Mouse (Mus musculus) brain, adult 2 months (tissue): Measurements from ENCODE around the gene Hamp.
"Not testable (repeated sequence)": the region's sequence is repeated elsewhere in the genome, so short reads cannot be mapped to it uniquely, and the experiment has no call there.

ENCODE experiments used
- DNase-seq: peaks from one replicate; pipeline ENCODE4 v3.0.0; 2011; ENCODE audit warnings: low read depth, low spot score

Gene Hamp

GRCm38 (mm10) chr7:30956357-30956751 lies 12.5 kb upstream of the Hamp start:
- no peak for DNase-seq

- DNase-seq: peak; percentile 91
Measured at GRCm38 (mm10) chr7:30955584-30956356, 11.9 kb upstream of the Hamp start.

- DNase-seq: peak; percentile 19
Measured at GRCm38 (mm10) chr7:30954971-30955520, 11.2 kb upstream of the Hamp start.

- DNase-seq: no peak
Measured at GRCm38 (mm10) chr7:30954036-30954435, 10.2 kb upstream of the Hamp start.

GRCm38 (mm10) chr7:30953459-30953858 lies 9.6 kb upstream of the Hamp start:
- DNase-seq: peak; percentile 51

GRCm38 (mm10) chr7:30952441-30953265 lies 8.8 kb upstream of the Hamp start:
- DNase-seq: no peak

- DNase-seq: not testable (repeated sequence)
Measured at GRCm38 (mm10) chr7:30949902-30950301, 6.1 kb upstream of the Hamp start.

- no peak for DNase-seq
Measured at GRCm38 (mm10) chr7:30945876-30946275, 2.0 kb upstream of the Hamp start.

GRCm38 (mm10) chr7:30945466-30945865 lies 1.6 kb upstream of the Hamp start:
- not testable (repeated sequence) for DNase-seq

GRCm38 (mm10) chr7:30944706-30945105 lies 874 bp upstream of the Hamp start:
- DNase-seq: not testable (repeated sequence)

- DNase-seq: not testable (repeated sequence)
Measured at GRCm38 (mm10) chr7:30942365-30942764, 1.5 kb downstream of the Hamp start.

GRCm38 (mm10) chr7:30940070-30940469 lies 3.8 kb downstream of the Hamp start:
- not testable (repeated sequence) for DNase-seq

- not testable (repeated sequence) for DNase-seq
Measured at GRCm38 (mm10) chr7:30935422-30936099, 8.3 kb downstream of the Hamp start.

- not testable (repeated sequence) for DNase-seq
Measured at GRCm38 (mm10) chr7:30924581-30924980, 19.3 kb downstream of the Hamp start, which contains the start of gene Hamp2. Gene Hamp2, minus strand, starts transcription at chr7:30924681.

GRCm38 (mm10) chr7:30924071-30924470 lies 19.8 kb downstream of the Hamp start:
- DNase-seq: no peak

- not testable (repeated sequence) for DNase-seq
Measured at GRCm38 (mm10) chr7:30922490-30922889, 21.3 kb downstream of the Hamp start.

GRCm38 (mm10) chr7:30920217-30920616 lies 23.6 kb downstream of the Hamp start:
- DNase-seq: no peak

GRCm38 (mm10) chr7:30917219-30917618 lies 26.6 kb downstream of the Hamp start:
- DNase-seq: no peak

GRCm38 (mm10) chr7:30916713-30917112 lies 27.1 kb downstream of the Hamp start:
- DNase-seq: peak; percentile 86

GRCm38 (mm10) chr7:30914732-30915131 lies 29.1 kb downstream of the Hamp start, which contains the start of gene Mag:
Gene Mag, minus strand, starts transcription at chr7:30914873.
- DNase-seq: peak; percentile 84

GRCm38 (mm10) chr7:30909773-30910172 lies 34.1 kb downstream of the Hamp start:
- no peak for DNase-seq
